Mouse (Mus musculus): ENCODE results near the gene Yipf2.
"Not testable (repeated sequence)": the region's sequence is repeated elsewhere in the genome, so short reads cannot be mapped to it uniquely, and the experiment has no call there.

Gene Yipf2

GRCm38 (mm10) chr9:21555198-21555742 lies 37.4 kb downstream of the Yipf2 start:
- POLR2A ChIA-PET: interaction anchor here (0.6 to 5.9 kb wide), 22 partner anchors 8 to 131 kb away, joined by 3 to 66 read pairs (median 5); partner anchors contain the start of genes Carm1 (in 3 of the 4), Tmed1 (in 2 of the 4) and Dnm2 (in 1 of the 4)
- CTCF ChIA-PET: interaction anchor here in 1 of 4 experiments (1.7 to 3.5 kb wide), 2 partner anchors 9 to 47 kb away, joined by 4 to 17 read pairs; partner anchors contain the start of gene Carm1

DNA sequence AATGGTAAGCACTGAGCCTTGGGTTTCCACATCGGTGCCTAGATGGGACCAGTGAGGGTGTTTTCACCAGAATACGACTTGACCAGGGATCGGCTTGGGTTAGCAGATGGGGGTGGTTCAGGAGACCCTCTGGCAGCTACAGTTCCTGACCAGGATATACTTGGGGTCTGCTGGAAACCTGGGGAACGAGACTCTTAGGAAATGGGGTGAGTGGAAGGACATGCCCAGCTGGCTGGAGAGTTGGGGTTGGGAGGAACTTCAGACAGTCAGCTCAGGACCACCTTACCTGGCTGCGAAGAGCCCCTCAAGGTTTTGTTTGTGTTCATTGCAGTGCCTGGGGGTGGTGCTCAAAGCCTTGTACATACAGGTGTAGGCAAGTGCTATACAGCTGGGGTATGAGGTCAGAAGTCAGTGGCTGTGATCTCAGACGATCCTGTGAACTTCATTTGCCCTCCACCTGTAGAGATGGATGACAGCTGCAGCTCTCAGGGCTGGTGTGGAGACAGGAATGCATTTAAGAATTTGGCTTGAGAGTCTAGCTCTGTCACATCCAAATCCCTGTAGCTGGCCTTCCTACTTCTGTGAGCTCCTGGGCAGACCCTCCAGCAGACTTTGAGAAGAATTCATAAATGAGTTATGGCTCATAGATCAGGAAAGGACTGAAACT lies 38.9 kb downstream of the Yipf2 start:
- POLR2A ChIA-PET: interaction anchor here in 3 of 4 experiments (0.7 to 5.9 kb wide), 20 partner anchors 7 to 170 kb away, joined by 3 to 66 read pairs (median 3); partner anchors contain the start of genes Carm1 (in 2 of the 3), Tmed1 (in 2 of the 3), Dnm2 (in 1 of the 3) and Ldlr (in 1 of the 3)
- CTCF ChIA-PET: interaction anchor here in 3 of 4 experiments (0.5 to 3.5 kb wide), 4 partner anchors 8 to 76 kb away, joined by 3 to 17 read pairs (median 3); partner anchors contain the start of gene Carm1 (in 2 of the 3)

- CTCF ChIA-PET: interaction anchor here in 1 of 4 experiments (0.6 kb wide), 2 partner anchors 60 to 63 kb away, joined by 3 to 15 read pairs; no protein-coding TSS in a partner anchor
- POLR2A ChIA-PET: interaction anchor here in 2 of 4 experiments (0.6 to 2.4 kb wide), 5 partner anchors 10 to 19 kb away, joined by 3 to 11 read pairs (median 6); no protein-coding TSS in a partner anchor
Observed at GRCm38 (mm10) chr9:21551049-21551448, 41.6 kb downstream of the Yipf2 start.

GRCm38 (mm10) chr9:21547075-21547941 lies 45.3 kb downstream of the Yipf2 start:
- ChIA-PET CTCF (interaction anchor here in 3 of 4 experiments (0.6 to 2.4 kb wide), 24 partner anchors 10 to 950 kb away, joined by 3 to 23 read pairs (median 5); partner anchors contain the start of genes Cdkn2d (in 1 of the 3) and Tmed1 (in 1 of the 3)), POLR2A (interaction anchor here (0.6 to 4.6 kb wide), 51 partner anchors 7 to 776 kb away, joined by 3 to 76 read pairs (median 6); partner anchors contain the start of genes Tmed1 (in 3 of the 4), Ldlr (in 2 of the 4), Timm29 (in 2 of the 4) and Yipf2 (in 2 of the 4))

DNA sequence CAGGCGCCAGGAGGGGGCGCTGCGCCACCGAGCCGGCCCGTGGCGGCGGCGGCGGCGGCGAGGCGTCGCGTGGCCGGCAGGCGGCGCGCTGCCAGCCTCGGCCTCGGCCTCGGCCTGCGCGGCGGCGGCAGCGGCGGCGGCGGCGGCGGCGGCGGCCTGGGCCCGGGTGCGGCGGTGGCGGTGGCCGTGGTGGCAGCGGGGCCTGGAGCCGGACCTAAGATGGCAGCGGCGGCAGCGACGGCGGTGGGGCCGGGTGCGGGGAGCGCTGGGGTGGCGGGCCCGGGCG lies 45.9 kb downstream of the Yipf2 start, which contains the start of gene Carm1:
Gene Carm1 (plus strand): TSS at position 106 of the 286 bp plus-strand sequence.
- CTCF ChIA-PET: interaction anchor here (0.6 to 2.4 kb wide), 48 partner anchors 8 to 950 kb away, joined by 3 to 23 read pairs (median 5); partner anchors contain the start of genes Tmed1 (in 2 of the 4), 9530077C05Rik (in 1 of the 4), AB124611 (in 1 of the 4) and Cdkn2d (in 1 of the 4)
- POLR2A ChIA-PET: interaction anchor here (0.6 to 4.6 kb wide), 82 partner anchors 8 to 776 kb away, joined by 3 to 76 read pairs (median 7); partner anchors contain the start of genes Tmed1 (in 4 of the 4), Ldlr (in 3 of the 4), Cdkn2d (in 2 of the 4) and Qtrt1 (in 2 of the 4)

- ChIA-PET CTCF (interaction anchor here (0.6 to 2.4 kb wide), 71 partner anchors 8 to 951 kb away, joined by 3 to 23 read pairs (median 4); partner anchors contain the start of genes Tmed1 (in 2 of the 4), 9530077C05Rik (in 1 of the 4), AB124611 (in 1 of the 4) and Cdkn2d (in 1 of the 4)), POLR2A (interaction anchor here (0.5 to 4.6 kb wide), 178 partner anchors 8 to 895 kb away, joined by 3 to 76 read pairs (median 4); partner anchors contain the start of genes Tmed1 (in 4 of the 4), Ldlr (in 3 of the 4), Cdkn2d (in 2 of the 4) and Keap1 (in 2 of the 4))
Observed at GRCm38 (mm10) chr9:21545916-21546788, 46.5 kb downstream of the Yipf2 start.

GRCm38 (mm10) chr9:21545351-21545915 lies 47.2 kb downstream of the Yipf2 start:
- ChIA-PET CTCF (interaction anchor here in 3 of 4 experiments (0.7 to 2.4 kb wide), 48 partner anchors 8 to 866 kb away, joined by 3 to 23 read pairs (median 5); partner anchors contain the start of genes Tmed1 (in 2 of the 3), 9530077C05Rik (in 1 of the 3), AB124611 (in 1 of the 3) and Cdkn2d (in 1 of the 3)), POLR2A (interaction anchor here (0.5 to 4.6 kb wide), 155 partner anchors 9 to 894 kb away, joined by 3 to 76 read pairs (median 4); partner anchors contain the start of genes Ldlr (in 3 of the 4), Tmed1 (in 3 of the 4), Cdkn2d (in 2 of the 4) and Keap1 (in 2 of the 4))

GRCm38 (mm10) chr9:21542001-21542400 lies 50.6 kb downstream of the Yipf2 start:
- POLR2A ChIA-PET: interaction anchor here in 2 of 4 experiments (1.7 to 2.6 kb wide), 2 partner anchors 11 to 32 kb away, joined by 5 to 10 read pairs; partner anchors contain the start of gene Tmed1 (in 1 of the 2)
- CTCF ChIA-PET: not testable (repeated sequence)

GRCm38 (mm10) chr9:21539981-21540753 lies 52.5 kb downstream of the Yipf2 start:
- CTCF ChIA-PET: interaction anchor here in 2 of 4 experiments (0.7 to 1.5 kb wide), 4 partner anchors 11 to 464 kb away, joined by 3 to 4 read pairs (median 4); partner anchors contain the start of gene Tmed1 (in 1 of the 2)

More at GRCm38 (mm10) chr9:21539981-21540753, 52.5 kb downstream of the Yipf2 start:
- POLR2A ChIA-PET: interaction anchor here in 2 of 4 experiments (0.7 to 2.6 kb wide), 7 partner anchors 10 to 33 kb away, joined by 3 to 10 read pairs (median 4); partner anchors contain the start of genes Tmed1 (in 2 of the 2) and AB124611 (in 1 of the 2)

Measured in embryonic stem cell, embryonic (primary cell).